Mouse (Mus musculus) embryo, embryonic 10 days (tissue): ENCODE results near the gene F2rl1.
A peak's percentile ranks its signal among the peaks of the same experiment; 100 is the strongest.
"Not testable (repeated sequence)": the region's sequence is repeated elsewhere in the genome, so short reads cannot be mapped to it uniquely, and the experiment has no call there.

Experiments used
- DNase-seq: peaks from one replicate; pipeline ENCODE4 v3.0.0-alpha.2; 2015; ENCODE audit warnings: low spot score

Gene F2rl1

GRCm38 (mm10) chr13:95533640-95534039 is 8.6 kb upstream of the F2rl1 start:
- DNase-seq, result no peak

GRCm38 (mm10) chr13:95533121-95533520 is 8.1 kb upstream of the F2rl1 start:
- not testable (repeated sequence) for DNase-seq

GRCm38 (mm10) chr13:95531273-95532045 is 6.4 kb upstream of the F2rl1 start:
- DNase-seq, result peak; percentile 86

GRCm38 (mm10) chr13:95529246-95529645 is 4.2 kb upstream of the F2rl1 start:
- DNase-seq, result no peak

GRCm38 (mm10) chr13:95524424-95524673 is 678 bp downstream of the F2rl1 start:
- no peak for DNase-seq

GRCm38 (mm10) chr13:95523659-95524423 is 1.2 kb downstream of the F2rl1 start:
- DNase-seq, result peak; percentile 17

GRCm38 (mm10) chr13:95522176-95522575 is 2.9 kb downstream of the F2rl1 start:
- DNase-seq, result no peak

- no peak for DNase-seq
Measured at GRCm38 (mm10) chr13:95521029-95521428, 4.0 kb downstream of the F2rl1 start.

GRCm38 (mm10) chr13:95514756-95515155 is 10.3 kb downstream of the F2rl1 start:
- DNase-seq, result no peak

GRCm38 (mm10) chr13:95510054-95510453 is 15.0 kb downstream of the F2rl1 start:
- no peak for DNase-seq

- DNase-seq, result no peak
Measured at GRCm38 (mm10) chr13:95503279-95503917, 21.6 kb downstream of the F2rl1 start.

GRCm38 (mm10) chr13:95496601-95497000 is 28.4 kb downstream of the F2rl1 start:
- DNase-seq, result no peak

- DNase-seq, result no peak
Measured at GRCm38 (mm10) chr13:95494812-95495211, 30.2 kb downstream of the F2rl1 start.

GRCm38 (mm10) chr13:95493296-95493695 is 31.7 kb downstream of the F2rl1 start:
- no peak for DNase-seq

- DNase-seq, result no peak
Measured at GRCm38 (mm10) chr13:95491327-95491726, 33.7 kb downstream of the F2rl1 start.

- DNase-seq, result peak; percentile 15
Measured at GRCm38 (mm10) chr13:95484664-95485063, 40.4 kb downstream of the F2rl1 start.

GRCm38 (mm10) chr13:95481428-95481827 is 43.6 kb downstream of the F2rl1 start:
- peak; percentile 89 for DNase-seq

GRCm38 (mm10) chr13:95478671-95479413 is 46.2 kb downstream of the F2rl1 start, which contains the start of gene S100z:
TSS of gene S100z (minus strand) at chr13:95478721.
- DNase-seq, result no peak

GRCm38 (mm10) chr13:95477173-95477572 is 47.9 kb downstream of the F2rl1 start:
- DNase-seq, result no peak

GRCm38 (mm10) chr13:95475124-95475523 is 49.9 kb downstream of the F2rl1 start:
- DNase-seq, result no peak

GRCm38 (mm10) chr13:95474294-95474693 is 50.7 kb downstream of the F2rl1 start:
- DNase-seq, result no peak

- DNase-seq, result peak; percentile 27
Measured at GRCm38 (mm10) chr13:95470970-95471369, 54.1 kb downstream of the F2rl1 start.
